Mouse (Mus musculus) MEL (cell line): ENCODE data around the gene P3h4. TPM values are rescaled to one million over a fixed set of nuclear protein-coding genes. Genes with fewer than 3 reads are reported as not detected.
A peak's percentile ranks its signal among the peaks of the same experiment; 100 is the strongest.

Experiments
- DNase-seq: peaks from one replicate; pipeline ENCODE4 v3.0.0; 2011; ENCODE audit warnings: low read depth, low spot score
- H3K27ac ChIP-seq: 2 replicates; pipeline ENCODE4 v1.5.1; 2012; ENCODE audit warnings: low read depth, mild to moderate bottlenecking, control low read depth, low read length, moderate library complexity; ENCODE audit not compliant: control insufficient read depth
- H3K27me3 ChIP-seq, 2 experiments: fragments of 150-350 bp in 1 of 2; sonication (generic) in 1 of 2; 2 replicates each; pipeline ENCODE4 v1.6.1; 2012; ENCODE audit warnings: low read length in 2 of 2, mild to moderate bottlenecking in 2 of 2, improper control_type of control experiment in 1 of 2, moderate library complexity in 1 of 2; ENCODE audit not compliant: insufficient read depth in 2 of 2, control insufficient read depth in 1 of 2
- H3K36me3 ChIP-seq, 2 experiments: 2 replicates each; pipeline ENCODE4 v1.6.1; 2012 to 2014; ENCODE audit warnings: low read length in 2 of 2, improper control_type of control experiment in 1 of 2, inconsistent platforms in 1 of 2, mild to moderate bottlenecking in 1 of 2; ENCODE audit not compliant: insufficient read depth in 2 of 2, control insufficient read depth in 1 of 2
- H3K4me1 ChIP-seq, 2 experiments: fragments of 150-350 bp in 1 of 2; sonication (generic) in 1 of 2; 2 replicates each; pipeline ENCODE4 v1.6.1; 2012; ENCODE audit warnings: low read length in 2 of 2, improper control_type of control experiment in 1 of 2, mild to moderate bottlenecking in 1 of 2; ENCODE audit not compliant: insufficient read depth in 2 of 2, control insufficient read depth in 1 of 2
- H3K4me3 ChIP-seq, 2 experiments: fragments of 150-350 bp in 1 of 2; sonication (generic) in 1 of 2; 2 replicates each; pipeline ENCODE4 v1.5.1; 2012; ENCODE audit warnings: low read depth in 2 of 2, low read length in 2 of 2, mild to moderate bottlenecking in 2 of 2, moderate library complexity in 2 of 2, control low read depth in 1 of 2, improper control_type of control experiment in 1 of 2; ENCODE audit not compliant: control insufficient read depth in 1 of 2, insufficient read depth in 1 of 2
- H3K79me2 ChIP-seq: 2 replicates; pipeline ENCODE4 v1.6.1; 2012; ENCODE audit warnings: mild to moderate bottlenecking, low read length, moderate library complexity; ENCODE audit not compliant: control insufficient read depth, poor library complexity, insufficient read depth
- H3K9ac ChIP-seq: 2 replicates; pipeline ENCODE4 v1.6.1; 2012; ENCODE audit warnings: low read depth, mild to moderate bottlenecking, control low read depth, low read length, moderate library complexity; ENCODE audit not compliant: control insufficient read depth, poor library complexity, severe bottlenecking
- H3K9me3 ChIP-seq: fragments of 150-350 bp; sonication (generic); replicated peaks from 2 replicates; pipeline ENCODE4 v1.6.1; 2012; ENCODE audit warnings: mild to moderate bottlenecking, low read length, improper control_type of control experiment, moderate library complexity; ENCODE audit not compliant: insufficient read depth
- BHLHE40 ChIP-seq: IDR thresholded peaks from 2 replicates; pipeline ENCODE4 v1.6.1; 2012; ENCODE audit warnings: low read depth, mild to moderate bottlenecking, inconsistent platforms, low read length, improper control_type of control experiment, borderline replicate concordance
- CHD1 ChIP-seq: IDR thresholded peaks from 2 replicates; pipeline ENCODE4 v1.6.1; 2012; ENCODE audit warnings: low read depth, mild to moderate bottlenecking, inconsistent platforms, low read length, improper control_type of control experiment
- E2F4 ChIP-seq: IDR thresholded peaks from 2 replicates; pipeline ENCODE4 v1.6.1; 2011; ENCODE audit warnings: low read depth, low read length, improper control_type of control experiment, borderline replicate concordance
- ELF1 ChIP-seq: IDR thresholded peaks from 2 replicates; pipeline ENCODE4 v1.6.1; 2014; ENCODE audit warnings: low read depth, mild to moderate bottlenecking, inconsistent platforms, low read length, improper control_type of control experiment, moderate library complexity
- EP300 ChIP-seq, 2 experiments: IDR thresholded peaks; 2 replicates each; pipeline ENCODE4 v1.6.1; 2011; ENCODE audit warnings: improper control_type of control experiment in 2 of 2, low read length in 2 of 2, low read depth in 1 of 2, mild to moderate bottlenecking in 1 of 2
- GABPA ChIP-seq: IDR thresholded peaks from 2 replicates; pipeline ENCODE4 v1.6.1; 2012; ENCODE audit warnings: low read depth, mild to moderate bottlenecking, inconsistent platforms, low read length, improper control_type of control experiment, moderate library complexity
- HCFC1 ChIP-seq: IDR thresholded peaks from 2 replicates; pipeline ENCODE4 v1.6.1; 2012; ENCODE audit warnings: low read depth, mild to moderate bottlenecking, inconsistent platforms, low read length, improper control_type of control experiment, moderate library complexity
- MAFK ChIP-seq: IDR thresholded peaks from 2 replicates; pipeline ENCODE4 v1.6.1; 2011; ENCODE audit warnings: low read depth, mild to moderate bottlenecking, low read length, improper control_type of control experiment, borderline replicate concordance
- MAX ChIP-seq: IDR thresholded peaks from 2 replicates; pipeline ENCODE4 v1.6.1; 2011; ENCODE audit warnings: low read length, improper control_type of control experiment
- MAZ ChIP-seq: IDR thresholded peaks from 2 replicates; pipeline ENCODE4 v1.6.1; 2012; ENCODE audit warnings: low read depth, mild to moderate bottlenecking, inconsistent platforms, low read length, improper control_type of control experiment
- MEF2A ChIP-seq: IDR thresholded peaks from 2 replicates; pipeline ENCODE4 v1.6.1; 2014; ENCODE audit warnings: low read depth, mild to moderate bottlenecking, inconsistent platforms, low read length, improper control_type of control experiment; ENCODE audit not compliant: poor library complexity, insufficient replicate concordance, severe bottlenecking; ENCODE audit errors: extremely low read depth
- MXI1 ChIP-seq: IDR thresholded peaks from 2 replicates; pipeline ENCODE4 v1.6.1; 2011; ENCODE audit warnings: mild to moderate bottlenecking, low read depth, low read length, improper control_type of control experiment
- MYB ChIP-seq: IDR thresholded peaks from 2 replicates; pipeline ENCODE4 v1.6.1; 2011; ENCODE audit warnings: mild to moderate bottlenecking, low read depth, low read length, improper control_type of control experiment
- MYC ChIP-seq: IDR thresholded peaks from 2 replicates; pipeline ENCODE4 v1.6.1; 2011; ENCODE audit warnings: low read depth, mild to moderate bottlenecking, low read length, improper control_type of control experiment, moderate library complexity
- NELFE ChIP-seq: IDR thresholded peaks from 2 replicates; pipeline ENCODE4 v1.6.1; 2011; ENCODE audit warnings: low read depth, low read length, improper control_type of control experiment
- NRF1 ChIP-seq: IDR thresholded peaks from 2 replicates; pipeline ENCODE4 v1.6.1; 2014; ENCODE audit warnings: low read depth, mild to moderate bottlenecking, inconsistent platforms, low read length, improper control_type of control experiment, moderate library complexity; ENCODE audit not compliant: poor library complexity, insufficient read depth, severe bottlenecking
- POLR2A ChIP-seq, 2 experiments: IDR thresholded peaks; 2 replicates each; pipeline ENCODE4 v1.6.1; 2011 to 2012; ENCODE audit warnings: low read length in 2 of 2, mild to moderate bottlenecking in 2 of 2, control low read depth in 1 of 2, improper control_type of control experiment in 1 of 2, low read depth in 1 of 2, moderate library complexity in 1 of 2; ENCODE audit not compliant: control insufficient read depth in 1 of 2, insufficient read depth in 1 of 2, poor library complexity in 1 of 2
- POLR2AphosphoS2 ChIP-seq: IDR thresholded peaks from 2 replicates; pipeline ENCODE4 v1.6.1; 2011; ENCODE audit warnings: low read length, improper control_type of control experiment
- RAD21 ChIP-seq: IDR thresholded peaks from 2 replicates; pipeline ENCODE4 v1.6.1; 2011; ENCODE audit warnings: mild to moderate bottlenecking, low read depth, low read length, improper control_type of control experiment
- RCOR1 ChIP-seq: IDR thresholded peaks from 2 replicates; pipeline ENCODE4 v1.6.1; 2012; ENCODE audit warnings: low read depth, mild to moderate bottlenecking, inconsistent platforms, low read length, improper control_type of control experiment
- SIN3A ChIP-seq: IDR thresholded peaks from 2 replicates; pipeline ENCODE4 v1.6.1; 2012; ENCODE audit warnings: low read length, improper control_type of control experiment, inconsistent platforms
- SMC3 ChIP-seq: IDR thresholded peaks from 2 replicates; pipeline ENCODE4 v1.6.1; 2011; ENCODE audit warnings: low read depth, low read length, improper control_type of control experiment
- TAL1 ChIP-seq: IDR thresholded peaks from 2 replicates; pipeline ENCODE4 v1.6.1; 2012; ENCODE audit warnings: mild to moderate bottlenecking, inconsistent platforms, low read length, moderate library complexity, mixed read lengths
- TBP ChIP-seq: IDR thresholded peaks from 2 replicates; pipeline ENCODE4 v1.8.0; 2011; ENCODE audit warnings: low read depth, low read length, improper control_type of control experiment
- TCF12 ChIP-seq: IDR thresholded peaks from 2 replicates; pipeline ENCODE4 v1.6.1; 2014; ENCODE audit warnings: low read depth, mild to moderate bottlenecking, inconsistent platforms, low read length, improper control_type of control experiment, moderate library complexity
- UBTF ChIP-seq: IDR thresholded peaks from 2 replicates; pipeline ENCODE4 v1.6.1; 2012; ENCODE audit warnings: low read depth, mild to moderate bottlenecking, inconsistent platforms, low read length, improper control_type of control experiment, moderate library complexity, borderline replicate concordance; ENCODE audit not compliant: insufficient read depth
- USF1 ChIP-seq: IDR thresholded peaks from 2 replicates; pipeline ENCODE4 v1.6.1; 2014; ENCODE audit warnings: low read depth, mild to moderate bottlenecking, inconsistent platforms, low read length, improper control_type of control experiment, moderate library complexity
- USF2 ChIP-seq, 2 experiments: IDR thresholded peaks; 2 replicates each; pipeline ENCODE4 v1.6.1; 2011 to 2012; ENCODE audit warnings: improper control_type of control experiment in 2 of 2, low read length in 2 of 2, borderline replicate concordance in 1 of 2, inconsistent platforms in 1 of 2, low read depth in 1 of 2, mild to moderate bottlenecking in 1 of 2; ENCODE audit not compliant: insufficient read depth in 1 of 2
- ZC3H11A ChIP-seq: IDR thresholded peaks from 2 replicates; pipeline ENCODE4 v1.6.1; 2012; ENCODE audit warnings: low read depth, mild to moderate bottlenecking, inconsistent platforms, low read length, improper control_type of control experiment
- ZKSCAN1 ChIP-seq: IDR thresholded peaks from 2 replicates; pipeline ENCODE4 v1.6.1; 2012; ENCODE audit warnings: low read depth, mild to moderate bottlenecking, inconsistent platforms, low read length, improper control_type of control experiment, moderate library complexity
- ZMIZ1 ChIP-seq: IDR thresholded peaks from 2 replicates; pipeline ENCODE4 v1.6.1; 2012; ENCODE audit warnings: low read depth, mild to moderate bottlenecking, inconsistent platforms, low read length, improper control_type of control experiment, moderate library complexity
- ZNF384 ChIP-seq: IDR thresholded peaks from 2 replicates; pipeline ENCODE4 v1.6.1; 2012; ENCODE audit warnings: low read depth, mild to moderate bottlenecking, inconsistent platforms, low read length, improper control_type of control experiment
- polyA plus RNA-seq, 2 experiments: library from polyadenylated mRNA; stranded (reverse) in 1 of 2; unstranded in 1 of 2; fragments of >175 nt in 1 of 2; fragments of >200 nt in 1 of 2; gene quantifications; 2 replicates each; pipeline versions ENCODE4 v1.2.1 to v1.2.4; 2012; ENCODE audit warnings: low replicate concordance in 2 of 2, low read depth in 1 of 2; ENCODE audit not compliant: insufficient read length in 2 of 2, insufficient read depth in 1 of 2, missing spikeins in 1 of 2
- total RNA-seq: library from RNA; depleted of rRNA; stranded (reverse); fragments of 300-350 nt; gene quantifications from 2 replicates; pipeline ENCODE4 v1.2.3, GENCODE M21; 2012

The P3h4 gene
- total and polyA plus RNA-seq, 3 experiments = 0.88 TPM; not detected in 2

- H3K27ac ChIP-seq = peak overlapping the region; percentile 16
- peak; percentile 90 for DNase-seq
Measured at GRCm38 (mm10) chr11:100440691-100441522, 26.3 kb upstream of the P3h4 start.

DNA sequence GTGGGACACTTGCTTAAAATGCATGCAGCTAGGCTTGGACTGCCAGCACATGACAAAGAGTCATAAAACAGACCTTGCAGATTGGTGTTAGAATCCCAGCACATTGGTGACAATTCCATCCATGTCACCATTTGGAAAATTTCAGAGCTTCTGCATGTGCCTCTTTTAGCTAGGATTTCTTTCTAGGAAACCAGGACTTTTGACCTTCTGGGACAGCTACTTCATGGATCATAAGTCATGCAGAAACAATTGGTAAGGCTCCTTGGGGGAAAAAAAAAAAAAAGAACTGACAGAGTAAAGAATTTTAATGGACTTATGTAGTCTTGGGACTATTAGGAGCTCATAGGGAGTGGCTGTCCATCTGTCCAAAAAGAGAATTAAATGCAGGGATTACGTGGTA lies 23.3 kb upstream of the P3h4 start:
- Histone ChIP-seq H3K9me3 (no peaks in the 10 kb centered on the region), H3K79me2 (peaks cover 5% of the 10 kb centered on the region; the same call in 1 of the 2 replicates), H3K36me3 (peaks cover 0 to 9% of the 10 kb centered on the region in 2 experiments; a peak in 2 of 4 replicates), H3K27me3 (no peaks in the 10 kb centered on the region), H3K4me3 (no peak overlapping the region), H3K9ac (no peak overlapping the region), H3K27ac (no peak overlapping the region), H3K4me1 (peaks cover 2 to 12% of the 10 kb centered on the region in 2 experiments; a peak in 3 of 4 replicates)
- no peak for DNase-seq
- TF ChIP-seq ZKSCAN1 (no peak), BHLHE40 (no peak), GABPA (no peak), ZNF384 (no peak), SIN3A (no peak), MAFK (no peak), ELF1 (no peak), USF1 (no peak), CHD1 (no peak), ZMIZ1 (no peak), TBP (no peak), SMC3 (no peak), EP300 (IDR thresholded peaks at IDR 0.05; ENCODE audit: low read depth in 1 of 2, low read length in 2 of 2) (no peak), ZC3H11A (no peak)

More at GRCm38 (mm10) chr11:100440691-100441522, 26.3 kb upstream of the P3h4 start:
- H3K36me3 ChIP-seq = peaks cover 0 to 9% of the 10 kb centered on the region in 2 experiments; a peak in 2 of 4 replicates
- H3K4me1 ChIP-seq = peaks cover 2 to 12% of the 10 kb centered on the region in 2 experiments; a peak in 3 of 4 replicates
- peak overlapping the region; percentile 73 to 81 for H3K4me3 ChIP-seq
- no peaks in the 10 kb centered on the region for H3K27me3 ChIP-seq
- peak overlapping the region; percentile 77 for H3K9ac ChIP-seq
- no peaks in the 10 kb centered on the region for H3K9me3 ChIP-seq
- H3K79me2 ChIP-seq = peaks cover 5% of the 10 kb centered on the region; the same call in 1 of the 2 replicates
- TF ChIP-seq MYB = no peak
- TF ChIP-seq EP300 (IDR thresholded peaks at IDR 0.05; ENCODE audit: low read depth in 1 of 2, low read length in 2 of 2) = no peak; a peak in 1 of 4 replicates
- TF ChIP-seq RAD21 = no peak
- peak; percentile 38 for TF ChIP-seq MXI1
- TF ChIP-seq RCOR1 = no peak
- TF ChIP-seq MAFK = no peak
- TF ChIP-seq E2F4 = no peak
- no peak for TF ChIP-seq BHLHE40
- no peak for TF ChIP-seq ELF1
- TF ChIP-seq MAZ = 0 out of 2 replicates have a peak, but pooled peaks have one; percentile 36
- TF ChIP-seq HCFC1 = peak; percentile 67
- TF ChIP-seq ZC3H11A = no peak
- TF ChIP-seq TAL1 = no peak
- TF ChIP-seq POLR2AphosphoS2 = peak; percentile 82
- peak; percentile 93 for TF ChIP-seq NRF1
- peak; percentile 44 for TF ChIP-seq SIN3A
- peak; percentile 73 for TF ChIP-seq TCF12
- TF ChIP-seq UBTF = 0 out of 2 replicates have a peak, but pooled peaks have one; percentile 68
- no peak for TF ChIP-seq MEF2A
- peak; percentile 84 for TF ChIP-seq NELFE
- no peak; the same call in 1 of the 2 replicates for TF ChIP-seq MAX
- peak; percentile 75 for TF ChIP-seq ZMIZ1
- TF ChIP-seq MYC = no peak
- TF ChIP-seq POLR2A (IDR thresholded peaks at IDR 0.05; ENCODE audit: control insufficient read depth in 1 of 2, insufficient read depth in 1 of 2, low read depth in 1 of 2, low read length in 2 of 2, poor library complexity in 1 of 2) = peak; percentile 93 to 95
- TF ChIP-seq USF2 (IDR thresholded peaks at IDR 0.05; ENCODE audit: borderline replicate concordance in 1 of 2, insufficient read depth in 1 of 2, low read depth in 1 of 2, low read length in 2 of 2) = no peak
